Mouse (Mus musculus) natural killer cell, adult 2 months (primary cell): ENCODE measurements around the gene Ggn.
A peak's percentile ranks its signal among the peaks of the same experiment; 100 is the strongest.
"Not testable (repeated sequence)": the region's sequence is repeated elsewhere in the genome, so short reads cannot be mapped to it uniquely, and the experiment has no call there.

Experiments
- DNase-seq, 2 experiments: peaks; one replicate each; pipeline ENCODE4 v3.0.0; 2022; ENCODE audit warnings: low spot score in 2 of 2

The Ggn gene

DNA sequence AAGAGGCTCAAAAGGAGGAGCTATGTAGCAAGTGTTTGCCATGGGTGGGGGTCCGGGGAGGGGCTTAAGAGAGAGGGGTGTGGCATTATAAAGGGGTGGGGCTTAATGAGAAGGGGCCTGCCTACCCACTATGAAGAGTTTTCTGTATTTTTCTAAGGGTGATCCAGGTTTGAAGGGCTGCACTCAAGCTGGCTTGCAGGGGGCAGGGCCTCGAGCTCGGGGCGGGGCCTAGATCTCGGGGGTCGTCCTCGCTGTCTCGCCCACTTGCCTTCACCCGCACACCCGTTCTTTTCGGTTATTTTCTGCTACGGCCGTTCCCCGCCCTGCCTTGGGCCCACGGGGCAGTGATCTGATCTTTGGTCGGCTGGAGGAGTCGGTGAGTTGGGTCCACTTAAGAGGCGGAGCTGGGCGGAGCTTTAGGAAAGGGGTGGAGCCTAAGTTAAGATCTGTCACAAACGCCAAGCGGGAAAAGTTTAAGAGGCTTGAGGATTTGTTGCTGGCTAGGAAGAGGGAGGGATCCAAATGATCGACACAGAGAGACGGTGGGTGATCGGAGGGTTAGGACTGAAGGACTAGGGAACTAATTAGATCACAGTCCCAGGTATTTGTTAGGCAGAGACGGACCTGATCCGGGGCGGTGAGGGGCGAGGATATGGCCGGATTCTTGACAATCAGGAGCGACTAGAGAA is at the start of gene Ggn, which contains the start of gene Spred3:
TSS of gene Ggn (plus strand) at position 145 of the 689 bp plus-strand sequence.
TSS of gene Spred3 (minus strand) at position 346 of the 689 bp plus-strand sequence.
- peak; percentile 26 to 37 for DNase-seq

DNA sequence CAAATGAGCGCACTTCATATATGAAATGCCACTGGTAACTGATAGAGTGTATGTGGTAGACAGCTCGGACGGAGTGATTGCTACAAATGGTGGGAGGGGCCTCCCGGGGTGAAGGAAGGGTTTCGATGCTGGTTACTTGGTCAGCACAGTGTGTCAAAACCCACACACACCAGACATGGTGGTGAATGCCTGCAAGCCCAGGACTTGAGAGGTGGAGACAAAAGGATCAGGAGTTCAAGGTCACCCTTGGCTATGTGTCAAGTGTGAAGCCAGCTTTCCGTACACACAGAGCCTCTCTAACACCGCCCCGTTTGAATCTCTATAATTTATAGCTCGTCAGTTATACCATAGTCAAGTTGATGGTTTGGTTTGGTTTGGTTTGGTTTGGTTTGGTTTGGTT is 47.2 kb upstream of the Ggn start:
- DNase-seq = no peak

- no peak for DNase-seq
Observed at GRCm38 (mm10) chr7:29123531-29124358, 46.3 kb upstream of the Ggn start.

- peak in 1 of 2 experiments; percentile 30 for DNase-seq
Observed at GRCm38 (mm10) chr7:29124970-29125369, 45.0 kb upstream of the Ggn start, which contains the start of gene Ryr1. Gene Ryr1 (minus strand): TSS chr7:29125179.

DNA sequence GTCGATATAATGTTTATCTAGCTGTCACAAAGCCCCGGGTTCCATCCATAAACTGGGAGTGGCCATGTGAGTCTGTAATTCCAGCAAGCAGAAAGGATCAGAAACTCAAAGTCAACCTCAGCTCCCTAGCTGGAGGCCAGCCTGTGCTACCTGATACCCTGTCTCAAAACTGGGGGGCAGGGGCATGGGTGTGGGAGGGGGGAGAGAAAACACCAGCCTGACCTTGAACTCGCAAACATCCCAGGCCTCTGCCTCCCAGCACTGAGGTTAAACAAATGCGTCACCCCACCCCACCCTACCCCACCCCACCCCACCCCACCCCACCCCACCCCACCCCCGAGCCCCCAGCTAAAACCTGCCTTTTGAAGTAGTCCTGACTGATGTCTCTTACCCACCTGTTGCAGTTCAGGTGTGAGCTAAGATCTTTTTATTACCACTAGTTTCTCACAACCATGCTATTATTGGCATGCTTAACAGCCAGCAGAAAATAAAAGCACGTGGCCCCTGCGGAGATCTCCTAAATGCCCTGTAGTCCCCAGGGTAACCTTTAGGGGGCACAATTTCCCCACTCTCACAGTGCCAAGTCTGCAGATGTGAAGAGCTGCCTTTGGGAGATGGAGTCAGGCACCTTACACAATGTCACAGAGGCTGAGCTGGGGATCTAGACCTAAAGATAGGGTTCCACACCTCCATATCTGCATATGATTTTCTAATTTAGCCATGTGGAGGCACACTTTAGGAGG is 43.7 kb upstream of the Ggn start:
- DNase-seq = peak; percentile 61 to 82

- no peak for DNase-seq
Observed at GRCm38 (mm10) chr7:29128725-29129124, 41.3 kb upstream of the Ggn start.

GRCm38 (mm10) chr7:29134230-29134629 is 35.8 kb upstream of the Ggn start:
- DNase-seq = no peak

- DNase-seq = peak; percentile 59 to 65
Observed at GRCm38 (mm10) chr7:29134693-29135386, 35.2 kb upstream of the Ggn start, which contains the start of gene Rasgrp4. Gene Rasgrp4 (plus strand): TSS chr7:29134851.

- no peak for DNase-seq
Observed at GRCm38 (mm10) chr7:29137429-29137828, 32.6 kb upstream of the Ggn start.

DNA sequence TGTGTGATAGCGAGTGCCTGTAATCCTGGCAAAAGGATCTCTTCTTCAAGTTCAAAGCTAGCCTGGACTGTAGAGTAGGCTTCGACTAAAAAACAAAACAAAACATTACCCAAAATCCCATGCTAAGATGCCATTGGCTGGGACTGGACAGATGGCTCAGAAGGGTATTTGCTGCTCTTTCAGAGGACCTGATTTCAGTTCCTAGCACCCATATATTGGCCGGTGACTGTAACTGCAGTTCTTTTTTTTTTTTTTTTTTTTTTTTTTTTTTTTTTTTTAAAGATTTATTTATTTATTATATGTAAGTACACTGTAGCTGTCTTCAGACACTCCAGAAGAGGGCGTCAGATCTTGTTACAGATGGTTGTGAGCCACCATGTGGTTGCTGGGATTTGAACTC is 30.8 kb upstream of the Ggn start:
- DNase-seq = not testable (repeated sequence)

- DNase-seq = peak in 1 of 2 experiments; percentile 28
Observed at GRCm38 (mm10) chr7:29141416-29141815, 28.6 kb upstream of the Ggn start.

GRCm38 (mm10) chr7:29144006-29144405 is 26.0 kb upstream of the Ggn start:
- DNase-seq = no peak

- DNase-seq = no peak
Observed at GRCm38 (mm10) chr7:29146625-29147367, 23.2 kb upstream of the Ggn start.

DNA sequence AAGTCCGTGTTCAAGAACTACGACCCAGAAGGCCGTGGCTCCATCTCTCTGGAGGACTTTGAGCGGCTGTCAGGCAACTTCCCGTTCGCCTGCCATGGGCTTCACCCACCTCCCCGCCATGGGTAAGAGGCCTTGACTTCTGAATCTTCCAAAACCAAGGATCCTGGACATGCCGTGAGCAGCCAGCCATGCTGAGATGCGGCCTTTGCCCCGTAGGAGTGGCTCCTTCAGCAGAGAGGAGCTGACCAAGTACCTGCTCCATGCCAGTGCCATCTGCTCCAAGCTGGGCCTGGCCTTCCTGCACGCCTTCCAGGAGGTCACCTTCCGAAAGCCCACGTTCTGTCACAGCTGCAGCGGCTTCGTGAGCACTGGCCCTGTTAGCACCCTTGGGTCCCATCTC is 21.2 kb upstream of the Ggn start:
- DNase-seq = no peak

DNA sequence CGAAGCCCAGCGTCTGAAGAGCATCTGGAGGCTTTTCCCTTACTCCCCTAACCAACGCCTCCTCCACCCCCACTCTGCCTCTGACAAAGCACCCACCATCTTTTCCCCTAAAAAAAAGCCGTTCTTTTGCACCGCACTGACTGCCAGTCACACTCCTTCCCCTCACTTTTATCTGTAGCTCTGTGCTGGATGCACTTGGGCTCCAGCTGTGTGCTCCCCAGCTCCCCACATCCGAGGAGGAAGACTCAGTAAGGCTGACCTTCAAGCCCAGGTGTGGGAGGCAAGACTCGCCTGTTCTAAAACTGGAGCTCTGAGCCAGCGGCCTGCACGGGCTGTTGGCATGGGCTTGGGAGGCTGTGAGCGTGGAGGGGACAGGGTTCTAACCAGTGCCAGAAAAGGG is 18.5 kb upstream of the Ggn start:
- no peak for DNase-seq

- peak in 1 of 2 experiments; percentile 34 for DNase-seq
Observed at GRCm38 (mm10) chr7:29154018-29154720, 15.8 kb upstream of the Ggn start.

DNA sequence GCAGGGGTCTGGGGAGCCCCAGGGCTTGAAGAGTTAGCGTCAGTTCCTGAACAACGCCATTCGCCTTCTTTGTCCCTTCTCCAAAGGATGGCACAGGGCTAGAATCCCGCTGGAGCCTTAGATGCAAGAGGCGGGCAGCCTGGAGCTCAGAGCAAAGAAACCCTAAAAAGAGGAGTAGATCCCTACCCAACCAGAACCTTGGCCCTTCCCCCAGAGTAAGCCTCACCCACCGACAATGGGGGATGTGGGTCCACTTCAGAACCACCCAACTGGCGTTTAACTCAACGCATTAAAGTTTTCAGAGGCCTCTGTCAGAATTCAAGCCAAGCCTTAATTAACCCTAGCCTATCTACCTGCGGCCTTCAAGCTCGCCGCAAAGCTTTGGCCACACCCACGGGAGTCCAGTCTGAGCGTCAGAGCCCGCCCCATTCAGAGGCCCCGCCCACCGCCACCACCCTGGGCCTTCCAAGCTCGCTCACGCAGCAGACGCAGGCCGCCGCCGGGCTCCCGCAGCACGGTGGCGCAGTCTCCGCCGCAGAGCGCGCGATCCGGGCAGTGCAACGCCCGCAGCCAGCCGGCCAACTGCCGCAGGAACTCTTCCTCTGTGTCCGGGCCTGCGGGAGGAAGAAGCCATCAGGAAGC is 14.7 kb upstream of the Ggn start:
- DNase-seq = peak; percentile 75 to 83

GRCm38 (mm10) chr7:29155838-29156782 is 13.9 kb upstream of the Ggn start, which contains the start of gene Fam98c:
Gene Fam98c (minus strand): TSS chr7:29156234.
- DNase-seq = peak; percentile 56 to 66
